Mouse (Mus musculus): Measurements from ENCODE around the gene Hist1h1t. TPM values are rescaled to one million over a fixed set of nuclear protein-coding genes. Genes with fewer than 3 reads are reported as not detected.

Hist1h1t gene
- polyA plus RNA-seq, 1 experiment, result 0.11 TPM

GRCm38 (mm10) chr13:23739069-23739921 is 43.7 kb downstream of the Hist1h1t start:
- H3K36me3 ChIP-seq (ENCODE audit: control insufficient read depth, insufficient read depth, low read length), result no peaks in the 10 kb centered on the region
- DNase-seq, result peak; percentile 86
- H3K4me1 ChIP-seq (replicated peaks; ENCODE audit: control insufficient read depth, insufficient read depth, low read length), result no peaks in the 10 kb centered on the region
- H3K27me3 ChIP-seq (ENCODE audit: control insufficient read depth, insufficient read depth, low read length), result no peaks in the 10 kb centered on the region
- under 1% methylated on average over 39 of the region's 39 CpGs for WGBS
- peak overlapping the region; percentile 85 for H3K4me3 ChIP-seq (ENCODE audit: control insufficient read depth, insufficient read depth, low read length)
- H3K27ac ChIP-seq (ENCODE audit: control insufficient read depth, insufficient read depth, low read length), result peak overlapping the region; percentile 99
- peak; percentile 81 for TF ChIP-seq POLR2A (IDR thresholded peaks at IDR 0.05; ENCODE audit: control insufficient read depth, extremely low read depth, insufficient read depth, low read length, poor library complexity)
- no peak for TF ChIP-seq CTCF (IDR thresholded peaks at IDR 0.05; ENCODE audit: borderline replicate concordance, control insufficient read depth, extremely low read depth, insufficient read depth, low read length, poor library complexity)

GRCm38 (mm10) chr13:23739922-23740252 is 44.3 kb downstream of the Hist1h1t start:
- Histone ChIP-seq H3K27ac (ENCODE audit: control insufficient read depth, insufficient read depth, low read length) (peak overlapping the region; percentile 99), H3K36me3 (ENCODE audit: control insufficient read depth, insufficient read depth, low read length) (no peaks in the 10 kb centered on the region), H3K4me3 (ENCODE audit: control insufficient read depth, insufficient read depth, low read length) (peak overlapping the region; percentile 85), H3K27me3 (ENCODE audit: control insufficient read depth, insufficient read depth, low read length) (no peaks in the 10 kb centered on the region), H3K4me1 (replicated peaks; ENCODE audit: control insufficient read depth, insufficient read depth, low read length) (peaks cover under 1% of the 10 kb centered on the region)
- under 1% methylated on average over 14 of the region's 14 CpGs for WGBS
- TF ChIP-seq POLR2A (IDR thresholded peaks at IDR 0.05; ENCODE audit: control insufficient read depth, extremely low read depth, insufficient read depth, low read length, poor library complexity), result no peak
- TF ChIP-seq CTCF (IDR thresholded peaks at IDR 0.05; ENCODE audit: borderline replicate concordance, control insufficient read depth, extremely low read depth, insufficient read depth, low read length, poor library complexity), result no peak
- no peak for DNase-seq

- Histone ChIP-seq H3K36me3 (ENCODE audit: control insufficient read depth, insufficient read depth, low read length) (no peaks in the 10 kb centered on the region), H3K27me3 (ENCODE audit: control insufficient read depth, insufficient read depth, low read length) (no peaks in the 10 kb centered on the region), H3K4me1 (replicated peaks; ENCODE audit: control insufficient read depth, insufficient read depth, low read length) (peaks cover 2% of the 10 kb centered on the region), H3K4me3 (ENCODE audit: control insufficient read depth, insufficient read depth, low read length) (no peak overlapping the region), H3K27ac (ENCODE audit: control insufficient read depth, insufficient read depth, low read length) (peak overlapping the region; percentile 99)
- WGBS, result 32% methylated on average over 13 of the region's 13 CpGs
- DNase-seq, result no peak
- TF ChIP-seq CTCF (IDR thresholded peaks at IDR 0.05; ENCODE audit: borderline replicate concordance, control insufficient read depth, extremely low read depth, insufficient read depth, low read length, poor library complexity) (no peak), POLR2A (IDR thresholded peaks at IDR 0.05; ENCODE audit: control insufficient read depth, extremely low read depth, insufficient read depth, low read length, poor library complexity) (no peak)
These were observed 44.7 kb downstream of the Hist1h1t start for GRCm38 (mm10) chr13:23740256-23740840.

- Histone ChIP-seq H3K27ac (ENCODE audit: control insufficient read depth, insufficient read depth, low read length) (peak overlapping the region; percentile 99; the same call in 1 of the 2 replicates), H3K4me3 (ENCODE audit: control insufficient read depth, insufficient read depth, low read length) (no peak overlapping the region), H3K4me1 (replicated peaks; ENCODE audit: control insufficient read depth, insufficient read depth, low read length) (peaks cover 2% of the 10 kb centered on the region), H3K36me3 (ENCODE audit: control insufficient read depth, insufficient read depth, low read length) (no peaks in the 10 kb centered on the region), H3K27me3 (ENCODE audit: control insufficient read depth, insufficient read depth, low read length) (no peaks in the 10 kb centered on the region)
- DNase-seq, result no peak
- 68% methylated on average over 5 of the region's 5 CpGs for WGBS
- TF ChIP-seq POLR2A (IDR thresholded peaks at IDR 0.05; ENCODE audit: control insufficient read depth, extremely low read depth, insufficient read depth, low read length, poor library complexity) (no peak), CTCF (IDR thresholded peaks at IDR 0.05; ENCODE audit: borderline replicate concordance, control insufficient read depth, extremely low read depth, insufficient read depth, low read length, poor library complexity) (no peak)
These were observed 45.3 kb downstream of the Hist1h1t start for GRCm38 (mm10) chr13:23740910-23741309.

- Histone ChIP-seq H3K36me3 (ENCODE audit: control insufficient read depth, insufficient read depth, low read length) (no peaks in the 10 kb centered on the region), H3K4me1 (replicated peaks; ENCODE audit: control insufficient read depth, insufficient read depth, low read length) (peaks cover 4% of the 10 kb centered on the region), H3K27me3 (ENCODE audit: control insufficient read depth, insufficient read depth, low read length) (no peaks in the 10 kb centered on the region), H3K27ac (ENCODE audit: control insufficient read depth, insufficient read depth, low read length) (no peak overlapping the region), H3K4me3 (ENCODE audit: control insufficient read depth, insufficient read depth, low read length) (no peak overlapping the region)
- TF ChIP-seq POLR2A (IDR thresholded peaks at IDR 0.05; ENCODE audit: control insufficient read depth, extremely low read depth, insufficient read depth, low read length, poor library complexity), result no peak
- no peak for TF ChIP-seq CTCF (IDR thresholded peaks at IDR 0.05; ENCODE audit: borderline replicate concordance, control insufficient read depth, extremely low read depth, insufficient read depth, low read length, poor library complexity)
- DNase-seq, result no peak
These were observed 46.4 kb downstream of the Hist1h1t start for GRCm38 (mm10) chr13:23742007-23742406.

- peak; percentile 0 for DNase-seq
- H3K4me3 ChIP-seq (ENCODE audit: control insufficient read depth, insufficient read depth, low read length), result no peak overlapping the region
- peaks cover 4% of the 10 kb centered on the region for H3K4me1 ChIP-seq (replicated peaks; ENCODE audit: control insufficient read depth, insufficient read depth, low read length)
- no peaks in the 10 kb centered on the region for H3K27me3 ChIP-seq (ENCODE audit: control insufficient read depth, insufficient read depth, low read length)
- no peak overlapping the region for H3K27ac ChIP-seq (ENCODE audit: control insufficient read depth, insufficient read depth, low read length)
- 93% methylated on average over 5 of the region's 5 CpGs for WGBS
- TF ChIP-seq CTCF (IDR thresholded peaks at IDR 0.05; ENCODE audit: borderline replicate concordance, control insufficient read depth, extremely low read depth, insufficient read depth, low read length, poor library complexity) (no peak), POLR2A (IDR thresholded peaks at IDR 0.05; ENCODE audit: control insufficient read depth, extremely low read depth, insufficient read depth, low read length, poor library complexity) (no peak)
- H3K36me3 ChIP-seq (ENCODE audit: control insufficient read depth, insufficient read depth, low read length), result no peaks in the 10 kb centered on the region
These were observed 47.6 kb downstream of the Hist1h1t start for GRCm38 (mm10) chr13:23743215-23743614.

All from thymus, adult 2 months (tissue).